Mouse (Mus musculus): ENCODE data around the gene Thap4.
"Not testable (repeated sequence)": the region's sequence is repeated elsewhere in the genome, so short reads cannot be mapped to it uniquely, and the experiment has no call there.

Thap4 gene

GRCm38 (mm10) chr1:93691786-93692357 lies 62.8 kb downstream of the Thap4 start:
- in situ Hi-C loops (cut with MseI, MboI) = no loop called here

GRCm38 (mm10) chr1:93691106-93691505 lies 63.6 kb downstream of the Thap4 start:
- in situ Hi-C loops (cut with MseI, MboI) = no loop called here

- in situ Hi-C loops (cut with MseI, MboI) = no loop called here
Observed at GRCm38 (mm10) chr1:93689901-93690496, 64.7 kb downstream of the Thap4 start.

- in situ Hi-C loops (cut with MseI, MboI) = no loop called here
Observed at GRCm38 (mm10) chr1:93688154-93688553, 66.5 kb downstream of the Thap4 start.

DNA sequence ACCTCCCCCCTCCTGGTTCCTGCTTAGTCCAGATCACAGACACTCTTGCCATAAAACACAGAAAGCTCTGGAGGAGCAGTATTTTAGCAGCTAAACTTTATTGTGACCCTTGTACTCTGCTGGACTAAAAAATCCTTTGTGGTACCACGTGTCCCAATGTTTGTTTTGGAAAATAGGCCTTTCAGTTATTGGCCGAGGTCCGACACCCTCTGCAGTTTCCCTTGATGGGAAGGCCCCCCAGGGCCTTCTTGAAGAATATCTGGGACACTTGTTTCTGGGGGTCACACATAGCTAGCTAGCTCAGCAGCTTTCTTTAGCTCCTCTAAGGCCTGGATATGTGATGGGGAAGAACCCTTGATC lies 67.7 kb downstream of the Thap4 start:
- in situ Hi-C loops (cut with MseI, MboI) = no loop called here

DNA sequence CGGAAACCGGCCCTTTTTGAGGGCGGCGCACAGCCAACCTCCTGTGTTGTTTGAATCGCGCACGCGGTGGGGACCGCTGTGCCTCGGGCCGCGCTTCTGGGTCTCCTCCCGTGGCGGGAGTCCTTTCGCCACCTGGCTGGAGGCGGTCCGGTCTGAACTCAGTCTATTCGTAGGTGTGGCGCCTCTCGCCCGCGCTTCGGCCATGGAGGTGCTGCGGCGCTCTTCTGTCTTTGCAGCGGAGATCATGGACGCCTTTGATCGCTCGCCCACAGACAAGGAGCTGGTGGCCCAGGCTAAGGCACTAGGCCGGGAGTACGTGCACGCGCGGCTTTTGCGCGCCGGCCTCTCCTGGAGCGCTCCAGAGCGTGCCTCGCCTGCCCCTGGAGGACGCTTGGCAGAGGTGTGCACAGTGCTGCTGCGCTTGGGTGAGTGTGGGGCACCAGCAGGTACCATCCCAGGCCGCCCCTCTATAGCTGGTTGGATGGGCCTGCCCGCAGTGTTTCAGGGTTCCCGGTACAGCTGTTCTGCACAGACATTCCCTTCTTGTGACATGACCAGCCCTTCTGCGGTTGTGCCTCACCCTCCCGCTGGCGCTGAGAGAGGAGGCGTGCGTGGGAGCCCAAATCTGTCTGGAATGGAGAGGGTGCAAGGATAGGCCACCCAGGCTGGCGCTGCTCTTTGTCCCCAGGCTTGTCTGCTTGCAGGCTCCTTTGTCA lies 68.3 kb downstream of the Thap4 start:
- in situ Hi-C loops (cut with MseI, MboI) = no loop called here

DNA sequence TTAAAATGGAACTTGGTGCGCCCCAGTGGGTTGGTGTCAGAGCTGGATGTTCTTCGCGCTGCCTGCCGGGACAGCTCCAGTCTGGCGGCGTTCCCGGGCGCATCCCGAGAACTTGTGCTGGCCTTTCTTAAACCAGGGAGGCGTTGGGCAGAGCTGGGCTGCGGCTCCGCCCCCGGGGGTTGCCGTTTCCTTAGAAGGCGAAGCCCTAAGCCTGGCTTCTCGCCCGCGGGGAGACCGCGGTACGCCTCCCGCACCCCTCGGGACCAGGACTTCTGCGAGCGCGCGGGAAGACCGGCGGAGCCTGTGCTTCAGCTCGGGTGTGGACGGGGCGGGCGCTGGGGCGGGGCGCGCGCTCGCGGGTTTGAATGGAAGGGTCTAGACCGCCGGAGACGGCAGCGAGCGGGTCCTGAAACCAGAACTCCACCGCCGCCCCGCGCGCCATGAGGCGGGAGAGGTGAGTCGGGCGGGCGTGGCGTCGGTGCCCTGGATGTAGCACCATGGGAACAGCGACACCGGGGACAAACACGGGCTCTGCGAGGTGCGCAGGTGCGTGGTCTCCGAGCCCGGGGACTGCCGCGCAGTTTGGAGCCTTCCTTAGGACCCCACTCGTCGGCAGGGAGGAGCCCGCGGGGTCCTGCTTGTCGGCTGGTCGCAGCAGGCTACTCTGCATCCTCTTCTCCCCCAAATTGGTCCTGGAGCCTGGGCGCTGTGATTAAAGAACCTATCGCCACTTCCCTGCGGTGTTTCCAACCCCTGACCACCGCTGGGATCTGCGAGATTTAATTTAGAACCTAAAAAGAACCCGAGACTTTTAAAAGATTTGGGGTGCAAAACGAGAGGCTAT lies 69.0 kb downstream of the Thap4 start, which contains the start of gene Bok:
Gene Bok, plus strand, starts transcription at position 260 of the 844 bp plus-strand sequence.
- in situ Hi-C loops (cut with MseI, MboI) = no loop called here

GRCm38 (mm10) chr1:93679889-93680568 lies 74.6 kb downstream of the Thap4 start:
- in situ Hi-C loops (cut with MseI, MboI) = no loop called here

DNA sequence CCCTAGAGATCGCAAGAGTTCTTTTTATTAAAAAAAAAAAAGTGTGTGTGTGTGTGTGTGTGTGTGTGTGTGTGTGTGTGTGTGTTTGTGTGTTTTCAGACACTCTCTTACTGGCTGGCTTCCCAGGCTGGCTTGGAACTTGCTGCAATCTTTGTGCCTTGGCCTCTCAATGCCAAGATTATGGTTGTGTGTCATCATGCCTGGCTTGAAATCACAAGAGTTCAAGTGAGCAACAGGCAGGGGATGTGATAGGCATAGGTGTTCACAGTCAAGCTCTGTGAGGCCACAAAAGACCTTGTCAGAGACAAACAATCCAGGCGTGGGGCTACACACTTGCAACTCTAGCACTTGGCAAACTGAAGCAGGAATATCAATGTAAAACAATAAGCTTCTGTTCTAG lies 76.3 kb downstream of the Thap4 start:
- in situ Hi-C loops (cut with MseI, MboI) = no loop called here

DNA sequence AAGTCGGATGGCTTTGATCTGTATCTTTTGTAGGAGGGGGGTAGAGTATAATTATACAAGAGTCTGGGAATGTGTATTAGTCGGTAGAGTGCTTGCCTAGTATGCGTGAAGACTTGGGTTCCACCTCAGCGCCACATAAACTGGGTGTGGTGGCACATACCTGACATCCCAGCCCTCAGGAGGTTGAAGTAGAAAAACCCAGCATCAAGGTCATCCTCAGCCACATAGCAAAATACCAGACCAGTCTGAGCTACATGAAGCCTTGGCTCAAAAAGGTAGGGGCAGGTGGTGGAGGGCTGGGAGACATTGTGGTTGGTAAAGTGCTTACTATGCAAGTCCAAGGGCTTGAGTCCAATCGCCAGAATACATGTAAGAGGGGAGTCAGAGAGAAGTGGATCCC lies 82.0 kb downstream of the Thap4 start:
- in situ Hi-C loops (cut with MseI, MboI) = no loop called here

- in situ Hi-C loops (cut with MseI, MboI) = no loop called here
Observed at GRCm38 (mm10) chr1:93669941-93670340, 84.7 kb downstream of the Thap4 start.

- in situ Hi-C loops (cut with MseI, MboI) = no loop called here
Observed at GRCm38 (mm10) chr1:93668791-93669548, 85.7 kb downstream of the Thap4 start.

GRCm38 (mm10) chr1:93667760-93668400 lies 86.8 kb downstream of the Thap4 start:
- in situ Hi-C loops (cut with MseI, MboI) = no loop called here

- in situ Hi-C loops (cut with MseI, MboI) = not testable (repeated sequence)
Observed at GRCm38 (mm10) chr1:93658559-93658958, 96.1 kb downstream of the Thap4 start, which contains the start of gene Stk25. TSS of gene Stk25 (minus strand) at chr1:93658659.

DNA sequence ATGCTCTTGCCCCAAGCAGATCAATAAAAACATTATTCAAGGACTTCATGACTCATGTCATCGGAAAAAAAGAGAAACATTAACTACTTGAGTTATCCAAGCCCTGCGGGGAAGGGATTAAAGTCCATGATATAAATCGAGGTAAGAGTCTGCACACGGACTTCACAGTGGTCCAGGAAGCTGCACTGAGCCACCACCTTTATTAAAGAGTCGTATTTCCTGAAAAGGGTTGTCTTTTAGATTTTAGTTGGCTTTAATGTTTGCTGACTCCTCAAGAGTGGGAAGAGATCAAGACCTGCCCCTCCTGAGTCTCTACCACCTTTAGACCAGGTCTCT lies 97.7 kb downstream of the Thap4 start:
- in situ Hi-C loops (cut with MseI, MboI) = no loop called here

DNA sequence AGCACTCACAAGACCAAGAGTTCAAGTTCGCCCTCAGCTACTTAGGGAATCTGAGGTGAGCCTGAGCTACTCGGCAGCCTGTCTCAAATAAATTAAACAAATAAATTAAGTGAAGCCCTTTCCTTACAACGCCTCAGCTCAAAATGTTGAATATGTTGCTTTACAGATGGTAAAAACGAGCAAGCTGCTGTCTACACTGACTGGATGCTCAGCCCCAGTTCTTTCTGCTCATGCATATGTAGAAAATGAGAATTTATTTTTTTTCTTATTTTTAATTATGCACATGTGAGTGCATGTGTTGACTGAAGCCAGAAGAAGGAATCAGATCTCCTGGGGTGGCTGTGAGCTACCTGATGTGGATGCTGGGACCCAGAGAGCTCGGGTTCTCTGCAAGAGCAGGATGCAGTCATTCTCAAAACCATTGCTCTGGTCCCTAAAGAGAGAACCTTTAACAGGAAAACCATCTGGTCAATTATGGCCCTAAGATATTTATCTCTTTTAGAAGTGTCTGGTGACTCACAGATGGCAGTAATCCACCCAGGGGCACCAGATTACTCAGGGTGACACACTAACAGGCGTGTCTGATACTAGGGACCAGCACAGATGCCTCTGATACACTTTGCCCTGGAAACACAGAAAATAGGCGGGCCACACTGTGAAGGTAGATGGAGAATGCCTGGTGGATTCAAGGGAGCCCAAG lies 98.2 kb downstream of the Thap4 start:
- in situ Hi-C loops (cut with MseI, MboI) = no loop called here

GRCm38 (mm10) chr1:93654798-93655197 lies 99.9 kb downstream of the Thap4 start:
- in situ Hi-C loops (cut with MseI, MboI) = no loop called here

GRCm38 (mm10) chr1:93654275-93654674 lies 100.4 kb downstream of the Thap4 start:
- in situ Hi-C loops (cut with MseI, MboI) = no loop called here
